Mouse (Mus musculus) brain, embryonic 18.5 days (tissue): Measurements from ENCODE around the gene Alcam.
A peak's percentile ranks its signal among the peaks of the same experiment; 100 is the strongest.

Experiments used
- DNase-seq: peaks from one replicate; pipeline ENCODE4 v3.0.0-alpha.2; 2012; ENCODE audit warnings: low read depth, low spot score

Alcam gene

GRCm38 (mm10) chr16:52453971-52454514 is at the start of gene Alcam:
Gene Alcam (minus strand): TSS chr16:52454074.
- DNase-seq: no peak

GRCm38 (mm10) chr16:52498757-52499335 is 45.0 kb upstream of the Alcam start:
- no peak for DNase-seq

DNA sequence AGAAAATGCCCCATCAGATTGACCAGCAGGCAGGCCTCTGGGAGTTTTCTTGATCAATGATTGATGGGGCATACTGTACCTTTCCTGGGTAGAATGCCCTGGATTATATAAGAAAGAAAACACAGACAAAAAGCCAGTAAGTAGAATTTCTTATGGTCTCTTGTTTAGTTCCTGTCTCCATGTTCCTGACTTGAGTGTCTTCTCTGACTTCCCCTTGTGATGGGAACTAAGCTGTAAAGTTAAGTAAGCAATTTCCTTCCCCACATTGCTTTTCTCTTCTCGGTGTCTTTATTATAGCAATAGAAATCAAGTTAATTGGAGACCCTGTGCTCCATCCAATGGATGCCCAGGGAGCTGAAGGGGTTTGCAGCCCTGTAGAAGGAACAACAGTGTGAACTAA is 36.7 kb upstream of the Alcam start:
- no peak for DNase-seq

GRCm38 (mm10) chr16:52474235-52474634 is 20.4 kb upstream of the Alcam start:
- no peak for DNase-seq

- no peak for DNase-seq
Measured at GRCm38 (mm10) chr16:52473089-52473488, 19.2 kb upstream of the Alcam start.

GRCm38 (mm10) chr16:52472635-52473034 is 18.8 kb upstream of the Alcam start:
- DNase-seq: no peak

- no peak for DNase-seq
Measured at GRCm38 (mm10) chr16:52472059-52472458, 18.2 kb upstream of the Alcam start.

GRCm38 (mm10) chr16:52470881-52471280 is 17.0 kb upstream of the Alcam start:
- no peak for DNase-seq

DNA sequence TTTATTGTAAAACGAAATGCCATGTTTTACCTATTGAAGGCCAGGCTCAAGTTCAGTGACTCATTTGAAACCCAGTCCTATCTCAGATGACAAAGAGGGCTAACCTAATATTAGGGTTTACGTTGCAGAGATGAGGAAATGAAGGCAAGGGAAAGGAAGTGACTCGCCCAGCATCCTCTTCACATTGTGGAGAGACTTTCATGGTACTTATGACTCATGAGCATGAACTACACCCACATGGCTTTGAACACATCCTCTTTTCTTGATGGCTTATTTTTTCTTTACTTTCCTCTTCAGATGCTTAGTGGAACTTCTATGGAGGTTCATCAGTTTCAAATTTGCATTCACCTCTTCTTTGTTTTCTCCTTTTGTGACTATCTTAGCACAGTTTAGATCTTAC is 16.4 kb upstream of the Alcam start:
- no peak for DNase-seq

GRCm38 (mm10) chr16:52468426-52468825 is 14.6 kb upstream of the Alcam start:
- DNase-seq: no peak

GRCm38 (mm10) chr16:52466770-52467169 is 12.9 kb upstream of the Alcam start:
- no peak for DNase-seq

DNA sequence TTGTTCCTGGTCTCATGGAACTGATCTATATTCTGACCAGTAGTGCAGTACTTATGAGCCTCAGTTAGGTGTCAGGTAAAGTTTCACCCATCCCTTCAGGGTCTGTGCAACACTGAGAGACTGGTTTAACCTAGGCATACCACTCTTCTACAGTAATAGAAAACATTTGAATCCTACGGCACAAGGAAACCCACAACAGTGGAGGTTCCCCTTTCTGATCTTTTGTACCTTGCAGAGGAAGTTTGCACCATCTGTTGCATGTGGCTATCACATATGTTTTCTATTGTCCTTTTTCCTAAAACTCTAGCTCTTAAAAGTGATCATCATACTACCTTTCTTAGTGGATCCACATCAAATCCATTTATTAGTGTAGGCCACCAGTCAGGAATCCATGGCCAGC is 10.7 kb upstream of the Alcam start:
- DNase-seq: no peak

GRCm38 (mm10) chr16:52452862-52453715 is 785 bp downstream of the Alcam start:
- DNase-seq: peak; percentile 96

DNA sequence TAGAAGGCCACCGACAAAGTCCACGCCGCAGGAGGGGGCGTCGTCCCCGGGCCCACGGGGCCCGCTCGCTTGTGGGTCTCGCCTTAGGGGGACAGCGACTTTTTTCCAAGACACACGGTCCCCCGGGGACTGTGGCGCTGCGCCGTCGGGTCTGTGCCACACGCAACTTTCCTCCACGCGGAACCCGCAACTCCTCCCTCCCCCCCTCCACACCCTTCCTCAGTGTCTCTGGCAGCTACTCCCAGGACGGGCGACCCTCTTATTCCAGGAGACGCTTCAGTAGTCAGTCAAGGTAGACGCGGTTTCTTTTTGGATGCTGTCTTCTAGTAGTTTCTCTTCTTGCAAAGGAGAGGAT is 1.4 kb downstream of the Alcam start:
- DNase-seq: no peak

DNA sequence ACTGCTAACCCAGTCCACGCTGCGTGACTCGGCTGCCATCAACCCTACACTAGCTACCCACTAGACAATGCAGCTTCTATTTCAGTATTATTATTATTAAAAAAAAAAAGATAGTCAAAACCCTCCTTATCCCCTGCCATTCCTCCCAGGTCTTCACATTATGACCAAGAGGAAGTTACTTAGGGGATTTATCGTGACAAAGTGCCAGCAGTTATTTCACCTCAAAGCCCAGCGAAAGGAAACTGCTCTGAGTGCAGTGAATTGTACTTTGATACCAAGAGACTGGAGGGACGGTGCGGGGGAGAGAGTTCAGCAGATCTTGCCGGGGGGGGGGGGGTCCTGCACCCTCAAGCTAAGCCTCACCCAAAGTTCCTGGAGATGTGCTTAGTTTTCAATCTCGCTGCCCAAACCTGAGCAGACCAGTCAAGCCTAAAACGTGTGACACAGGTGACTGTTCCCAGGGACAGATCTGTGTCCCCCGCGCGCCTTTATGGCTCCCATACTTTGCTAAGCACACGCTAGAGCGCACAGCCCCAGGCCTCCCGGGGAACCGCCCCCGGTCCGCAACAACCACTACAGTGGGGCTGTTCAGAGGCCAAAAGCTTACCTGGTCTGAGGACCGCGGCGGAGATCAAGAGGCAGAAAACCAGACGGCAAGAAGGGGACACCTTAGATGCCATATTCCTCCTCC is 1.9 kb downstream of the Alcam start:
- no peak for DNase-seq

GRCm38 (mm10) chr16:52451101-52451785 is 2.6 kb downstream of the Alcam start:
- DNase-seq: no peak

GRCm38 (mm10) chr16:52450245-52451100 is 3.4 kb downstream of the Alcam start:
- DNase-seq: no peak

DNA sequence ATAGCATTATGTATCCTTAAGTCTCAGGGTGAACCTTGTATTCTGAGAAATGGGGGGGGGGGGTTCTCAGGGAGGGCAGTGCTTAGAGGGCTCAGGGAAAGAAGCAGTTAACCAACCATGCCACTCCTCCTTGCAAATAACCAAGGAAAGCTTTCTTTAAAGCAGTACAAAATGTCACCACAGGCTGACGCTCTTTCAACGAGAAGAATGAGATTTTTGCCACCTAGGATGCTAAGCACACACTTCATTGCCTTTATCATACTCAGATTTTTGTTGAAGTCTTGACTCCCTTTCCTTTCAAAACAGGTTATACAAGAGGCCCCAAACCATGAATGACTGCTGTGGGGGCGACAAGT is 4.0 kb downstream of the Alcam start:
- no peak for DNase-seq

- no peak for DNase-seq
Measured at GRCm38 (mm10) chr16:52445984-52446383, 7.9 kb downstream of the Alcam start.

DNA sequence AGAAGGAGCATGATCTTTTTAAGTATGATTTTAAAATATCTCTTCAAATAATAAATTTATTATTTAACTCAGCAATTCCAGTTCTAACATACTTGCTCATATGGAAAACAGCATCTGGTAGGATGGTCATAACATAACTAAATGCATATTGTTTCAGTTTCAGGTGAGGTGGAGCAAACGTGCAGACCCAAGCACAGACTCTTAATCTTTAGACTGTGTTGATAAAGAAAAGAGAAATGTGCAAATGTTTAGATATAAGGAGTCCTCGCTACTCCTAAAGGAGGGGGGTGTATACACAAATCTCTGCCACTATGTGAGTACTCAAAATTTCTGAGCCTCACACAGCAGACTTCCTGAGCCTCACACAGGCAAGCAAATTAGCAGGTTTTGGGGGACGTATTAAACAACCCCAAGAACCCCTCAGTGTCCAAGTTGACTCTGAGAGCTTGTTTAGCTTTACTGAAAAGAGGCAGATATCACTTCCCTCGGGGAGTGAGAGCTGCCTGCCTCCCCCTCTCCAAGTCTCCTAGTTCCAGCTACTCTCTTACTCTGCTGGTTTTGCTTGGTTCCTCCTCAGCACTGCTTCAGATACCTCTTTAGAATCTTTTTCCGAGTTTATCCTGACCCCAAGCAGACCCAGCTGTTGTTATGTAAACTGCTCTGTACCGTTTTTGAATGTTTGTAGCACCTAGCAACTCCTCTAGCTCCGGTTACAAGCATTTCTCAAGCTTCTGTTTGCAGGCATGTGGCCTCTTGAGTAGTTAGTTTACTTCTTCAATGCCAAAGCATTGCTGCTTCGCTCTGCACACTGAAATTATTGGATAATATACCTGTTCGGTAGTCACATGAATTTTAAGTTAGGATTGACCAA is 10.0 kb downstream of the Alcam start:
- no peak for DNase-seq
